Mouse (Mus musculus): ENCODE results near the gene Vmn2r107. TPM values are rescaled to one million over a fixed set of nuclear protein-coding genes. Genes with fewer than 3 reads are reported as not detected.

The Vmn2r107 gene
- total RNA-seq (2021): not detected
- long read RNA-seq, experiment 1: 0 reads
- long read RNA-seq, experiment 2: 0 reads

- H3K27ac ChIP-seq: no peak within 1 kb of the TSS
- TF ChIP-seq CTCF (conservative IDR thresholded peaks at IDR 0.05): no peak
- H3K4me3 ChIP-seq: no peak within 1 kb of the TSS
- DNase-seq (ENCODE audit: low spot score in 2 of 2): no peak
Measured at GRCm38 (mm10) chr17:20344942-20345341, at the start of gene Vmn2r107. Gene Vmn2r107, plus strand, starts transcription at chr17:20345242.

- H3K4me3 ChIP-seq: no peak overlapping the region
- no peak overlapping the region for H3K27ac ChIP-seq
- no peak for DNase-seq (ENCODE audit: low spot score in 2 of 2)
- TF ChIP-seq CTCF (conservative IDR thresholded peaks at IDR 0.05): no peak
Measured at GRCm38 (mm10) chr17:20305790-20306189, 39.3 kb upstream of the Vmn2r107 start.

- H3K27ac ChIP-seq: no peak overlapping the region
- DNase-seq (ENCODE audit: low spot score in 2 of 2): no peak
- TF ChIP-seq CTCF (conservative IDR thresholded peaks at IDR 0.05): no peak
- no peak overlapping the region for H3K4me3 ChIP-seq
Measured at GRCm38 (mm10) chr17:20399105-20399504, 54.1 kb downstream of the Vmn2r107 start.

- no peak for DNase-seq (ENCODE audit: low spot score in 2 of 2)
- no peak within 1 kb of the TSS for H3K4me3 ChIP-seq
- no peak for TF ChIP-seq CTCF (conservative IDR thresholded peaks at IDR 0.05)
- H3K27ac ChIP-seq: no peak within 1 kb of the TSS
Measured at GRCm38 (mm10) chr17:20413846-20414245, 68.8 kb downstream of the Vmn2r107 start, which contains the start of gene Vmn1r224. Gene Vmn1r224, plus strand, starts transcription at chr17:20414146.

Other genes with a start within 250 kb of the Vmn2r107 start
- gene Fpr-rs7, start 231.0 kb upstream of the Vmn2r107 start, total RNA-seq (2021): not detected
- gene Fpr-rs6, start 162.1 kb upstream of the Vmn2r107 start, total RNA-seq (2021): not detected
- gene Vmn2r105, start 110.2 kb upstream of the Vmn2r107 start, total RNA-seq (2021): not detected
- not detected for gene Vmn2r106, start 59.7 kb upstream of the Vmn2r107 start, total RNA-seq (2021)
- not detected for gene Vmn1r224, start 68.9 kb downstream of the Vmn2r107 start, total RNA-seq (2021)
- gene Vmn2r108, start 136.1 kb downstream of the Vmn2r107 start, total RNA-seq (2021): under 1 TPM in 1 of 2 experiments, not detected in 1; 0.05 TPM
- not detected for gene Vmn1r225, start 152.9 kb downstream of the Vmn2r107 start, total RNA-seq (2021)
- gene Vmn2r109, start 219.5 kb downstream of the Vmn2r107 start, total RNA-seq (2021): not detected